Mouse (Mus musculus) cortical plate, adult 2 months (tissue): ENCODE data around the gene Dmrtb1.

Experiments used
- CTCF ChIP-seq: fragments of 200-500 bp; IDR thresholded peaks from 2 replicates; pipeline ENCODE4 v1.5.1; 2011; ENCODE audit warnings: mild to moderate bottlenecking, control low read depth, low read length; ENCODE audit not compliant: insufficient read depth; ENCODE audit errors: extremely low read depth
- POLR2A ChIP-seq: fragments of 200-500 bp; IDR thresholded peaks from 2 replicates; pipeline ENCODE4 v1.6.1; 2011; ENCODE audit warnings: mild to moderate bottlenecking, low read length, control low read depth; ENCODE audit not compliant: insufficient read depth; ENCODE audit errors: extremely low read depth

DNA sequence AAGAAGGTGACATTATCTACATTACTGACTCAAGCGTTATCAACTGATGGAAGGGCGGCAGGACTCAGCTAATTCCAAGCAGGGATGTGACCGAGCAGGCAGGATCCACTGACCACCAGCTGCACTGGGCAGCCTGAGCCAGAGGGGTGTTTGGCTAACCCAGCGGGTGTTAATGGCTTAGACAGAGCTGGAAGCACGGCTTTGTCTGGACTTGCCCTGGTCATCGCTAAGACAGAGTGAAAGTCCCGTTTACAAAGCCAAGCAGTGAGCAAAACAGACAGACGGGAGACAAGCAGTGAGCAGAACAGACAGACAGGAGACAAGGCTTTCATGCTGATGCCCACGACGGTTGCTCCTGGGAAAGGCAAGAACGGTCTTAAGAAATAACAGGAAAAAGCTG, 4.2 kb upstream of the Dmrtb1 start:
- no peak for TF ChIP-seq POLR2A
- TF ChIP-seq CTCF: no peak
